Mouse (Mus musculus) limb, embryonic 10.5 days (tissue): ENCODE measurements around the gene Noto. TPM values are rescaled to one million over a fixed set of nuclear protein-coding genes. Genes with fewer than 3 reads are reported as not detected.

Experiments used
- DNase-seq: peaks from one replicate; pipeline ENCODE4 v3.0.0-alpha.2; 2017; ENCODE audit warnings: low spot score
- H3K27ac ChIP-seq: fragments of 300-500 bp; sonication (generic); 2 replicates; pipeline ENCODE4 v1.5.1; 2016; ENCODE audit warnings: mild to moderate bottlenecking
- H3K27me3 ChIP-seq: fragments of 300-500 bp; sonication (generic); 2 replicates; pipeline ENCODE4 v1.6.1; 2016; ENCODE audit warnings: low read depth, mild to moderate bottlenecking; ENCODE audit not compliant: poor library complexity, severe bottlenecking
- H3K36me3 ChIP-seq: fragments of 300-500 bp; sonication (generic); 2 replicates; pipeline ENCODE4 v1.6.1; 2016; ENCODE audit warnings: mild to moderate bottlenecking, moderate library complexity
- H3K4me1 ChIP-seq: fragments of 300-500 bp; sonication (generic); 2 replicates; pipeline ENCODE4 v1.6.1; 2016
- H3K4me3 ChIP-seq: fragments of 300-500 bp; sonication (generic); 2 replicates; pipeline ENCODE4 v1.5.1; 2016; ENCODE audit warnings: mild to moderate bottlenecking, moderate library complexity
- H3K9me3 ChIP-seq: fragments of 300-500 bp; sonication (generic); replicated peaks from 2 replicates; pipeline ENCODE4 v1.6.1; 2016; ENCODE audit warnings: mild to moderate bottlenecking
- WGBS: fragments of 180-500 bp; shearing (Covaris S2); methylation state at CpG from one replicate; pipeline ENCODE4 v1.1.7; 2016; 5-methylcytosine and 5-hydroxymethylcytosine counted together
- polyA plus RNA-seq: library from polyadenylated mRNA; unstranded; fragments of >200 nt; fragmentation: Nextera tagmentation; extraction: Ambion mirVana; gene quantifications from 2 replicates; pipeline ENCODE4 v1.2.1, GENCODE M21; 2016

Gene Noto
- polyA plus RNA-seq, 1 experiment from 2014 or later = not detected

GRCm38 (mm10) chr6:85395360-85395759 is 28.3 kb upstream of the Noto start:
- H3K9me3 ChIP-seq = no peaks in the 10 kb centered on the region
- H3K4me3 ChIP-seq = no peak overlapping the region
- peaks cover 6% of the 10 kb centered on the region for H3K4me1 ChIP-seq
- WGBS = 80% methylated on average over 2 of the region's 2 CpGs
- H3K27ac ChIP-seq = no peak overlapping the region
- DNase-seq = no peak
- H3K27me3 ChIP-seq = peaks cover 12% of the 10 kb centered on the region
- H3K36me3 ChIP-seq = no peaks in the 10 kb centered on the region

- H3K27ac ChIP-seq = no peak overlapping the region
- DNase-seq = no peak
- WGBS = 27% methylated on average over 1 of the region's 1 CpGs
- H3K4me1 ChIP-seq = peaks cover 6% of the 10 kb centered on the region
- H3K27me3 ChIP-seq = peaks cover 9% of the 10 kb centered on the region
- no peaks in the 10 kb centered on the region for H3K36me3 ChIP-seq
- no peak overlapping the region for H3K4me3 ChIP-seq
- no peaks in the 10 kb centered on the region for H3K9me3 ChIP-seq
These were observed 26.5 kb upstream of the Noto start for GRCm38 (mm10) chr6:85397165-85397564.

GRCm38 (mm10) chr6:85399715-85400114 is 24.0 kb upstream of the Noto start:
- H3K27me3 ChIP-seq = peaks cover 10% of the 10 kb centered on the region
- no peak overlapping the region for H3K4me3 ChIP-seq
- no peaks in the 10 kb centered on the region for H3K36me3 ChIP-seq
- no peak for DNase-seq
- peak overlapping the region; percentile 17; the same call in 1 of the 2 replicates for H3K27ac ChIP-seq
- no peaks in the 10 kb centered on the region for H3K9me3 ChIP-seq
- peaks cover 6% of the 10 kb centered on the region for H3K4me1 ChIP-seq
- 22% methylated on average over 5 of the region's 5 CpGs for WGBS

GRCm38 (mm10) chr6:85402613-85403012 is 21.1 kb upstream of the Noto start:
- DNase-seq = no peak
- 74% methylated on average over 2 of the region's 2 CpGs for WGBS
- H3K27ac ChIP-seq = no peak overlapping the region

GRCm38 (mm10) chr6:85403039-85403438 is 20.6 kb upstream of the Noto start:
- H3K27ac ChIP-seq = no peak overlapping the region
- DNase-seq = no peak
- H3K4me3 ChIP-seq = no peak overlapping the region
- 88% methylated on average over 10 of the region's 10 CpGs for WGBS
- H3K36me3 ChIP-seq = no peaks in the 10 kb centered on the region
- no peaks in the 10 kb centered on the region for H3K9me3 ChIP-seq
- peaks cover 43% of the 10 kb centered on the region for H3K27me3 ChIP-seq
- peaks cover 6% of the 10 kb centered on the region for H3K4me1 ChIP-seq

More at GRCm38 (mm10) chr6:85402613-85403012, 21.1 kb upstream of the Noto start:
- no peaks in the 10 kb centered on the region for H3K36me3 ChIP-seq
- H3K4me3 ChIP-seq = no peak overlapping the region
- H3K27me3 ChIP-seq = peaks cover 38% of the 10 kb centered on the region
- H3K4me1 ChIP-seq = peaks cover 6% of the 10 kb centered on the region
- no peaks in the 10 kb centered on the region for H3K9me3 ChIP-seq

- Histone ChIP-seq H3K36me3 (no peaks in the 10 kb centered on the region), H3K9me3 (no peaks in the 10 kb centered on the region), H3K4me3 (peak overlapping the region; percentile 35), H3K27ac (no peak overlapping the region), H3K27me3 (peaks cover 70% of the 10 kb centered on the region), H3K4me1 (peaks cover 11% of the 10 kb centered on the region)
- DNase-seq = peak; percentile 53
- WGBS = 1% methylated on average over 31 of the region's 31 CpGs
These were observed 14.7 kb upstream of the Noto start for GRCm38 (mm10) chr6:85409003-85409402.

GRCm38 (mm10) chr6:85410771-85411273 is 12.9 kb upstream of the Noto start:
- H3K4me1 ChIP-seq = peaks cover 11% of the 10 kb centered on the region
- H3K27ac ChIP-seq = no peak overlapping the region
- no peak overlapping the region for H3K4me3 ChIP-seq
- no peaks in the 10 kb centered on the region for H3K9me3 ChIP-seq
- DNase-seq = peak; percentile 85
- peaks cover 64% of the 10 kb centered on the region for H3K27me3 ChIP-seq
- no peaks in the 10 kb centered on the region for H3K36me3 ChIP-seq
- WGBS = 9% methylated on average over 13 of the region's 13 CpGs

GRCm38 (mm10) chr6:85415829-85416228 is 7.9 kb upstream of the Noto start:
- Histone ChIP-seq H3K36me3 (no peaks in the 10 kb centered on the region), H3K9me3 (no peaks in the 10 kb centered on the region), H3K27ac (no peak overlapping the region), H3K4me1 (no peaks in the 10 kb centered on the region), H3K27me3 (peaks cover 17% of the 10 kb centered on the region), H3K4me3 (no peak overlapping the region)
- DNase-seq = no peak
- 49% methylated on average over 3 of the region's 3 CpGs for WGBS

GRCm38 (mm10) chr6:85419150-85419549 is 4.5 kb upstream of the Noto start:
- Histone ChIP-seq H3K27ac (no peak overlapping the region), H3K4me1 (peaks cover 9% of the 10 kb centered on the region), H3K27me3 (peaks cover 48% of the 10 kb centered on the region), H3K36me3 (no peaks in the 10 kb centered on the region), H3K4me3 (no peak overlapping the region), H3K9me3 (no peaks in the 10 kb centered on the region)
- 89% methylated on average over 2 of the region's 2 CpGs for WGBS
- DNase-seq = no peak

- Histone ChIP-seq H3K36me3 (no peaks in the 10 kb centered on the region), H3K4me1 (peaks cover 17% of the 10 kb centered on the region), H3K27me3 (peaks cover 15% of the 10 kb centered on the region), H3K27ac (peak overlapping the region; percentile 92), H3K9me3 (no peaks in the 10 kb centered on the region), H3K4me3 (peak overlapping the region; percentile 99)
- 48% methylated on average over 8 of the region's 8 CpGs for WGBS
- DNase-seq = no peak
These were observed 7.7 kb downstream of the Noto start for GRCm38 (mm10) chr6:85431274-85431841.

GRCm38 (mm10) chr6:85431842-85432431 is 8.3 kb downstream of the Noto start, which contains the start of gene Smyd5:
TSS of gene Smyd5 (plus strand) at chr6:85431989.
- H3K4me3 ChIP-seq = peak within 1 kb of the TSS; percentile 99
- no peaks in the 10 kb centered on the region for H3K9me3 ChIP-seq
- peak within 1 kb of the TSS; percentile 92 for H3K27ac ChIP-seq
- H3K36me3 ChIP-seq = no peaks in the 10 kb centered on the region
- peaks cover 9% of the 10 kb centered on the region for H3K27me3 ChIP-seq
- 1% methylated on average over 38 of the region's 39 CpGs for WGBS
- peak; percentile 93 for DNase-seq
- H3K4me1 ChIP-seq = peaks cover 17% of the 10 kb centered on the region

- Histone ChIP-seq H3K9me3 (no peaks in the 10 kb centered on the region), H3K36me3 (peaks cover 10% of the 10 kb centered on the region), H3K4me1 (peaks cover 17% of the 10 kb centered on the region), H3K4me3 (no peak overlapping the region), H3K27ac (no peak overlapping the region), H3K27me3 (no peaks in the 10 kb centered on the region)
- 84% methylated on average over 5 of the region's 5 CpGs for WGBS
- DNase-seq = no peak
These were observed 10.2 kb downstream of the Noto start for GRCm38 (mm10) chr6:85433865-85434264.

- Histone ChIP-seq H3K27ac (no peak overlapping the region), H3K36me3 (peaks cover 34% of the 10 kb centered on the region)
- WGBS = 93% methylated on average over 1 of the region's 1 CpGs
These were observed 12.5 kb downstream of the Noto start for GRCm38 (mm10) chr6:85436204-85436603.

More at GRCm38 (mm10) chr6:85436204-85436603, 12.5 kb downstream of the Noto start:
- Histone ChIP-seq H3K27me3 (no peaks in the 10 kb centered on the region), H3K4me1 (peaks cover 17% of the 10 kb centered on the region), H3K4me3 (no peak overlapping the region), H3K9me3 (no peaks in the 10 kb centered on the region)
- DNase-seq = no peak
